Mouse (Mus musculus): Measurements from ENCODE around the gene Ddx56. TPM values are rescaled to one million over a fixed set of nuclear protein-coding genes. Genes with fewer than 3 reads are reported as not detected.

Gene Ddx56
- polyA plus RNA-seq, 1 experiment from 2014 or later, result 107 TPM

GRCm38 (mm10) chr11:6218189-6218896 lies 49.2 kb downstream of the Ddx56 start:
- H3K9ac ChIP-seq (ENCODE audit: low read length), result no peak overlapping the region
- 81% methylated on average over 11 of the region's 11 CpGs for WGBS
- no peak overlapping the region for H3K4me2 ChIP-seq (ENCODE audit: low read depth)
- H3K4me1 ChIP-seq (ENCODE audit: control insufficient read depth, insufficient read depth, low read length), result no peaks in the 10 kb centered on the region
- H3K36me3 ChIP-seq (ENCODE audit: control insufficient read depth, insufficient read depth, low read length), result no peaks in the 10 kb centered on the region
- no peak for DNase-seq (ENCODE audit: low spot score)
- no peaks in the 10 kb centered on the region for H3K27me3 ChIP-seq (ENCODE audit: control insufficient read depth, insufficient read depth, low read length)
- no peak for ATAC-seq (ENCODE audit: insufficient read depth, low FRiP score, low TSS enrichment)
- no peak overlapping the region for H3K4me3 ChIP-seq (ENCODE audit: low read depth, low read length)
- no peak overlapping the region for H3K27ac ChIP-seq (ENCODE audit: low read depth, low read length)
- no peaks in the 10 kb centered on the region for H3K9me3 ChIP-seq (ENCODE audit: control insufficient read depth, low read length)

- Histone ChIP-seq H3K4me1 (ENCODE audit: control insufficient read depth, insufficient read depth, low read length) (no peaks in the 10 kb centered on the region), H3K27ac (ENCODE audit: low read depth, low read length) (no peak overlapping the region), H3K4me2 (ENCODE audit: low read depth) (no peak overlapping the region), H3K36me3 (ENCODE audit: control insufficient read depth, insufficient read depth, low read length) (no peaks in the 10 kb centered on the region), H3K4me3 (ENCODE audit: low read depth, low read length) (no peak overlapping the region), H3K9me3 (ENCODE audit: control insufficient read depth, low read length) (no peaks in the 10 kb centered on the region), H3K27me3 (ENCODE audit: control insufficient read depth, insufficient read depth, low read length) (no peaks in the 10 kb centered on the region), H3K9ac (ENCODE audit: low read length) (no peak overlapping the region)
- no peak for DNase-seq (ENCODE audit: low spot score)
- WGBS, result 64% methylated on average over 3 of the region's 3 CpGs
- ATAC-seq (ENCODE audit: insufficient read depth, low FRiP score, low TSS enrichment), result no peak
Observed at GRCm38 (mm10) chr11:6216834-6217233, 50.7 kb downstream of the Ddx56 start.

Other genes starting within 250 kb of the Ddx56 start
- 5.9 and 6.5 TPM in 2 replicates for gene Camk2b, start 201.4 kb downstream of the Ddx56 start, polyA plus RNA-seq (2014; fragmentation: Nextera tagmentation; extraction: Ambion mirVana)
- 0.58 and 0.70 TPM in 2 replicates for gene A730071L15Rik, start 67.7 kb downstream of the Ddx56 start, polyA plus RNA-seq (2014; fragmentation: Nextera tagmentation; extraction: Ambion mirVana)
- 50.9 and 52.0 TPM in 2 replicates for gene Nudcd3, start 67.4 kb downstream of the Ddx56 start, polyA plus RNA-seq (2014; fragmentation: Nextera tagmentation; extraction: Ambion mirVana)
- gene Npc1l1, start 37.6 kb downstream of the Ddx56 start, polyA plus RNA-seq (2014; fragmentation: Nextera tagmentation; extraction: Ambion mirVana), result not detected in 2 replicates
- 145 and 154 TPM in 2 replicates for gene Tmed4, start 7.1 kb upstream of the Ddx56 start, polyA plus RNA-seq (2014; fragmentation: Nextera tagmentation; extraction: Ambion mirVana)
- 93.0 and 104 TPM in 2 replicates for gene Ogdh, start 23.9 kb upstream of the Ddx56 start, polyA plus RNA-seq (2014; fragmentation: Nextera tagmentation; extraction: Ambion mirVana)
- 23.4 and 25.4 TPM in 2 replicates for gene Zmiz2, start 121.3 kb upstream of the Ddx56 start, polyA plus RNA-seq (2014; fragmentation: Nextera tagmentation; extraction: Ambion mirVana)
- gene Ppia, start 147.7 kb upstream of the Ddx56 start, polyA plus RNA-seq (2014; fragmentation: Nextera tagmentation; extraction: Ambion mirVana), result 4,780 and 5,005 TPM in 2 replicates
- 762 and 797 TPM in 2 replicates for gene H2afv, start 176.7 kb upstream of the Ddx56 start, polyA plus RNA-seq (2014; fragmentation: Nextera tagmentation; extraction: Ambion mirVana)
- gene Purb, start 208.1 kb upstream of the Ddx56 start, polyA plus RNA-seq (2014; fragmentation: Nextera tagmentation; extraction: Ambion mirVana), result 12.9 and 13.9 TPM in 2 replicates